Mouse (Mus musculus): Measurements from ENCODE around the gene Tnip1.

DNA sequence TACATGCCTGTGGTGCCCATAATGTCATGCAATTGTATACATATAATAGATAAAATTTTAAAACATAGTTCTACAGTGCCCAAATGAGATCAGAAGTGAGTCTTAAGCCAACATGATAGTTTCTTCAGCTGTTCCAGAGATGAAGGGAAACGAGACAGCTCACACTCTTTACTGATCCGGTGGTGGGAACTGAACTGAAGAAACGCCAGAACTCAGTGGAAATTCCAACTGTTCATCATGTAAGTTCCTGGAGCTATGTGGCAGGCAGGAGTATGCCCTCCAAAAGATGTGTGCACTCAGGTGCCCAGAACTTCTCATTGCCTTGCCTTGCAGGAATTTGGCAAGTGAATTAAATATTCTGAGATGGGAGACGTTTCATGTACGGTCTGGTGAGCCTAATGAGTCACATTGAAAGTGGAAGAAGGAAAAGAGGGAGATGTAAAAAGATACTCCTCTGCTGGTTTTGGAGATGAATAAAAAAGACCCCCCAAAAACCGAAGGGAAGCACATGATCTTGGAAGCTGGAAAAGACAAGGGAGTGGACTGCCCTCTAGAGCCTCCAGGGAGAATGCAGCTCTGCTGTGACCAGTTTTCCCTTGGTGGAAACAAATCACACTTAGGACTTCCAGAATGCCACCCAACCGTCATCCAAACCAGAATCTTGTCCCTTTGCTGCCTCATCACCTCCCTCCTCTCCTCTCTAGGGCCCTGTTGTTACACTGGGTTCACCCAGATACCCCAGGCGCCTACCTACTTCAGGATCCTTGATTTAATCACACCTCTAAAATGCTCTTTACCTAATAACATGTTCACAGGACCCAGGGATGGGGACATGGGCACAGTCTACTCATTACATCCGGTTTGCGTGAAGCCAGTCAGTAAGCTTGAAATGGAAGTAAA lies 99.8 kb downstream of the Tnip1 start:
- TF ChIP-seq GATA1 (IDR thresholded peaks at IDR 0.05; ENCODE audit: low read length), result no peak
- no peak for TF ChIP-seq TAL1 (IDR thresholded peaks at IDR 0.05; ENCODE audit: low read length)
